Mouse (Mus musculus) forebrain, embryonic 12.5 days (tissue): ENCODE results near the gene Slc29a4. TPM values are rescaled to one million over a fixed set of nuclear protein-coding genes. Genes with fewer than 3 reads are reported as not detected.
A peak's percentile ranks its signal among the peaks of the same experiment; 100 is the strongest.

Experiments used
- ATAC-seq: fragments of 200-750 bp; cut with Nextera tagmentation; 2 replicates; pipeline ENCODE4 v1.8.0; 2017; ENCODE audit warnings: moderate TSS enrichment; ENCODE audit not compliant: low FRiP score
- H3K27ac ChIP-seq: fragments of 300-500 bp; sonication (generic); 2 replicates; pipeline ENCODE4 v1.5.1; 2016; ENCODE audit warnings: mild to moderate bottlenecking
- H3K27me3 ChIP-seq: fragments of 300-500 bp; sonication (generic); 2 replicates; pipeline ENCODE4 v1.6.1; 2016; ENCODE audit warnings: mild to moderate bottlenecking
- H3K36me3 ChIP-seq: fragments of 300-500 bp; sonication (generic); replicated peaks from 2 replicates; pipeline ENCODE4 v1.6.1; 2016; ENCODE audit warnings: mild to moderate bottlenecking
- H3K4me1 ChIP-seq: fragments of 300-500 bp; sonication (generic); 2 replicates; pipeline ENCODE4 v1.6.1; 2016
- H3K4me2 ChIP-seq: fragments of 300-500 bp; sonication (generic); 2 replicates; pipeline ENCODE4 v1.6.1; 2016; ENCODE audit warnings: mild to moderate bottlenecking, moderate library complexity
- H3K4me3 ChIP-seq: fragments of 300-500 bp; sonication (generic); replicated peaks from 2 replicates; pipeline ENCODE4 v1.5.1; 2016; ENCODE audit warnings: mild to moderate bottlenecking
- H3K9ac ChIP-seq: fragments of 300-500 bp; sonication (generic); 2 replicates; pipeline ENCODE4 v1.6.1; 2016; ENCODE audit warnings: mild to moderate bottlenecking
- H3K9me3 ChIP-seq: fragments of 300-500 bp; sonication (generic); 2 replicates; pipeline ENCODE4 v1.6.1; 2016
- WGBS: fragments of 180-500 bp; shearing (Covaris S2); methylation state at CpG from one replicate; pipeline ENCODE4 v1.1.7; 2016; 5-methylcytosine and 5-hydroxymethylcytosine counted together
- polyA plus RNA-seq: library from polyadenylated mRNA; unstranded; fragments of >200 nt; fragmentation: Nextera tagmentation; extraction: Ambion mirVana; gene quantifications from 2 replicates; pipeline ENCODE4 v1.2.1, GENCODE M21; 2016

Gene Slc29a4
- 43.4 and 44.9 TPM in 2 replicates for polyA plus RNA-seq

GRCm38 (mm10) chr5:142692248-142692647 lies at the start of gene Slc29a4:
TSS of gene Slc29a4 (plus strand) at chr5:142692512.
- Histone ChIP-seq H3K9me3 (no peaks in the 10 kb centered on the region), H3K4me2 (no peak within 1 kb of the TSS), H3K27me3 (0 out of 2 replicates have a peak, but pooled peaks cover 3% of the 10 kb centered on the region), H3K9ac (no peak within 1 kb of the TSS), H3K4me1 (peaks cover 16% of the 10 kb centered on the region), H3K4me3 (no peak within 1 kb of the TSS), H3K36me3 (no peaks in the 10 kb centered on the region), H3K27ac (0 out of 2 replicates have a peak within 1 kb of the TSS, but pooled peaks have one; percentile 19)
- ATAC-seq, result no peak
- 73% methylated on average over 14 of the region's 14 CpGs for WGBS

GRCm38 (mm10) chr5:142648162-142648561 lies 44.1 kb upstream of the Slc29a4 start:
- Histone ChIP-seq H3K4me1 (peaks cover 15% of the 10 kb centered on the region), H3K4me3 (no peak overlapping the region), H3K9ac (no peak overlapping the region), H3K27ac (no peak overlapping the region), H3K9me3 (no peaks in the 10 kb centered on the region), H3K27me3 (no peaks in the 10 kb centered on the region), H3K4me2 (no peak overlapping the region), H3K36me3 (peaks cover 5% of the 10 kb centered on the region)
- 81% methylated on average over 7 of the region's 7 CpGs for WGBS
- no peak for ATAC-seq

GRCm38 (mm10) chr5:142649460-142650050 lies 42.8 kb upstream of the Slc29a4 start:
- peaks cover 5% of the 10 kb centered on the region for H3K36me3 ChIP-seq
- H3K27me3 ChIP-seq, result no peaks in the 10 kb centered on the region
- 92% methylated on average over 4 of the region's 4 CpGs for WGBS
- H3K4me3 ChIP-seq, result no peak overlapping the region
- H3K9me3 ChIP-seq, result no peaks in the 10 kb centered on the region
- H3K9ac ChIP-seq, result no peak overlapping the region
- H3K27ac ChIP-seq, result no peak overlapping the region
- peaks cover 15% of the 10 kb centered on the region for H3K4me1 ChIP-seq
- no peak for ATAC-seq
- no peak overlapping the region for H3K4me2 ChIP-seq

- H3K27me3 ChIP-seq, result no peaks in the 10 kb centered on the region
- no peaks in the 10 kb centered on the region for H3K9me3 ChIP-seq
- no peak overlapping the region for H3K9ac ChIP-seq
- H3K4me1 ChIP-seq, result peaks cover 15% of the 10 kb centered on the region
- no peak overlapping the region for H3K4me3 ChIP-seq
- 69% methylated on average over 3 of the region's 3 CpGs for WGBS
- H3K36me3 ChIP-seq, result peaks cover 12% of the 10 kb centered on the region; the same call in 1 of the 2 replicates
- no peak overlapping the region; the same call in 1 of the 2 replicates for H3K27ac ChIP-seq
- no peak for ATAC-seq
- no peak overlapping the region for H3K4me2 ChIP-seq
Measured at GRCm38 (mm10) chr5:142650390-142650789, 41.9 kb upstream of the Slc29a4 start.

- no peak for ATAC-seq
- H3K27me3 ChIP-seq, result no peaks in the 10 kb centered on the region
- H3K4me3 ChIP-seq, result no peak overlapping the region
- H3K9ac ChIP-seq, result no peak overlapping the region
- 82% methylated on average over 6 of the region's 6 CpGs for WGBS
- peaks cover 17% of the 10 kb centered on the region for H3K36me3 ChIP-seq
- no peaks in the 10 kb centered on the region for H3K9me3 ChIP-seq
- peaks cover 15% of the 10 kb centered on the region for H3K4me1 ChIP-seq
- no peak overlapping the region for H3K27ac ChIP-seq
- H3K4me2 ChIP-seq, result no peak overlapping the region
Measured at GRCm38 (mm10) chr5:142650794-142651497, 41.4 kb upstream of the Slc29a4 start.

GRCm38 (mm10) chr5:142652266-142652665 lies 40.0 kb upstream of the Slc29a4 start:
- Histone ChIP-seq H3K4me3 (no peak overlapping the region), H3K27me3 (no peaks in the 10 kb centered on the region), H3K4me1 (peaks cover 15% of the 10 kb centered on the region), H3K27ac (no peak overlapping the region), H3K9ac (no peak overlapping the region), H3K36me3 (peaks cover 29% of the 10 kb centered on the region), H3K4me2 (no peak overlapping the region), H3K9me3 (no peaks in the 10 kb centered on the region)
- WGBS, result 87% methylated on average over 4 of the region's 4 CpGs
- no peak for ATAC-seq

GRCm38 (mm10) chr5:142660656-142661434 lies 31.5 kb upstream of the Slc29a4 start:
- WGBS, result 91% methylated on average over 7 of the region's 7 CpGs
- Histone ChIP-seq H3K4me2 (no peak overlapping the region), H3K4me3 (no peak overlapping the region), H3K36me3 (peaks cover 94% of the 10 kb centered on the region), H3K9me3 (no peaks in the 10 kb centered on the region), H3K9ac (no peak overlapping the region), H3K4me1 (no peaks in the 10 kb centered on the region), H3K27me3 (no peaks in the 10 kb centered on the region), H3K27ac (no peak overlapping the region)
- ATAC-seq, result no peak

- no peak overlapping the region for H3K27ac ChIP-seq
- WGBS, result 30% methylated on average over 3 of the region's 3 CpGs
- no peak overlapping the region for H3K9ac ChIP-seq
- no peak for ATAC-seq
- no peaks in the 10 kb centered on the region for H3K4me1 ChIP-seq
- no peak overlapping the region for H3K4me2 ChIP-seq
- H3K9me3 ChIP-seq, result no peaks in the 10 kb centered on the region
- no peak overlapping the region for H3K4me3 ChIP-seq
- H3K36me3 ChIP-seq, result peaks cover 80% of the 10 kb centered on the region
- no peaks in the 10 kb centered on the region for H3K27me3 ChIP-seq
Measured at GRCm38 (mm10) chr5:142667921-142668320, 24.4 kb upstream of the Slc29a4 start.

GRCm38 (mm10) chr5:142668556-142669263 lies 23.6 kb upstream of the Slc29a4 start:
- no peak overlapping the region for H3K4me3 ChIP-seq
- H3K9ac ChIP-seq, result 0 out of 2 replicates have a peak overlapping the region, but pooled peaks have one; percentile 5
- ATAC-seq, result no peak
- no peak overlapping the region for H3K27ac ChIP-seq
- H3K36me3 ChIP-seq, result peaks cover 77% of the 10 kb centered on the region
- H3K27me3 ChIP-seq, result no peaks in the 10 kb centered on the region
- H3K4me2 ChIP-seq, result no peak overlapping the region
- no peaks in the 10 kb centered on the region for H3K4me1 ChIP-seq
- 88% methylated on average over 11 of the region's 11 CpGs for WGBS
- H3K9me3 ChIP-seq, result no peaks in the 10 kb centered on the region

- no peak overlapping the region for H3K27ac ChIP-seq
- 86% methylated on average over 7 of the region's 7 CpGs for WGBS
- no peaks in the 10 kb centered on the region for H3K27me3 ChIP-seq
Measured at GRCm38 (mm10) chr5:142669726-142670125, 22.6 kb upstream of the Slc29a4 start.

GRCm38 (mm10) chr5:142673082-142673481 lies 19.2 kb upstream of the Slc29a4 start:
- Histone ChIP-seq H3K27ac (no peak overlapping the region), H3K27me3 (no peaks in the 10 kb centered on the region), H3K4me3 (no peak overlapping the region), H3K9me3 (no peaks in the 10 kb centered on the region), H3K4me2 (no peak overlapping the region), H3K36me3 (peaks cover 34% of the 10 kb centered on the region), H3K9ac (no peak overlapping the region), H3K4me1 (no peaks in the 10 kb centered on the region; the same call in 1 of the 2 replicates)
- peak; percentile 44; the same call in 1 of the 2 replicates for ATAC-seq
- WGBS, result 24% methylated on average over 5 of the region's 5 CpGs

More at GRCm38 (mm10) chr5:142669726-142670125, 22.6 kb upstream of the Slc29a4 start:
- ATAC-seq, result no peak
- no peak overlapping the region for H3K4me3 ChIP-seq
- no peak overlapping the region for H3K9ac ChIP-seq
- peaks cover 67% of the 10 kb centered on the region for H3K36me3 ChIP-seq
- H3K4me1 ChIP-seq, result no peaks in the 10 kb centered on the region
- H3K4me2 ChIP-seq, result no peak overlapping the region
- no peaks in the 10 kb centered on the region for H3K9me3 ChIP-seq
